Mouse (Mus musculus) kidney, postnatal 10 days (tissue): ENCODE measurements at regions not wholly inside any gene's neighbourhood (a gene's known extent, or its start where the extent isn't known, plus 50 kb on each side); places are given as distances from the start of the nearest gene placed in this dataset.

Experiments used
- DNase-seq: peaks from one replicate; pipeline ENCODE4 v3.0.0; 2021; ENCODE audit warnings: mixed read lengths

GRCm38 (mm10) chr19:53476768-53477547, 52.0 kb upstream of the Dusp5 start:
- DNase-seq: no peak

DNA sequence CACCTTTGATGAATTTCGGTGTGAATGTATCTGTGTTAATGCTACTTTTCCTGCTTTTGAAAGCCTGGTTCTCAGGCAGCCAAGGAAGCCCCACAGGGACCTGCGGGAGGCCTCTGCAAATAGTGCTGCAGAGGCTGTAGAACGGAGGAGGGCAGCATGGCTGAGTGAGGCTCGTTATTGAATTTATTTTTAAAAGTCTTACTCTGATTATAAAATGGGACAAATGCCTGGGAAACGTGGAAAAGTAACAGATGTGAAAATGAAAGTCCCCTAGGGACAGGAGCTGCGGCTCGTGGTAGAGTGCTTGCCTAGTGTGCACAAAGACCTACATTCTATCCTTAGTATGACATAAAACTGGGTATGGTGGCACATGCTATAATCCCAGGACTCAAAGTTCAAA, 59.7 kb upstream of the Dusp5 start:
- no peak for DNase-seq

DNA sequence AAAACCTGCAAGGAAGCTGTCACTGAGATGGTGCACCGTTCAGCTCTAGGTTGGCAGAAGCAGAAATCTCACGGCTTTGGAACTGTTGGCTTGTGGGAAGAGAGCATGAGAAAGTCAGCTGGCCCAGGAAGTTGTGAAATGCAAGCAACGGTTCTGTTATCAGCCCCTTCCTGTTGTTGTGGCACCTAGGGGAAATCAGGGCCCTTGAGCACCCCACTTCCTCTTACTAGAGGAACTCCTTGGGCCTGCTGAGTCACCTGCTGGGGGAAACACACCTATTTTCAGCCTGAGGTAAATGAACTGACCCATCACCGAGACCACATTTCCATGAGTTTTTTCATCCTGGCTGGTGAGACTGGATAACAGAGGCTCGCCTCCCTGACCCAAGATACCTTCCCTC, 64.2 kb upstream of the Dusp5 start:
- no peak for DNase-seq

DNA sequence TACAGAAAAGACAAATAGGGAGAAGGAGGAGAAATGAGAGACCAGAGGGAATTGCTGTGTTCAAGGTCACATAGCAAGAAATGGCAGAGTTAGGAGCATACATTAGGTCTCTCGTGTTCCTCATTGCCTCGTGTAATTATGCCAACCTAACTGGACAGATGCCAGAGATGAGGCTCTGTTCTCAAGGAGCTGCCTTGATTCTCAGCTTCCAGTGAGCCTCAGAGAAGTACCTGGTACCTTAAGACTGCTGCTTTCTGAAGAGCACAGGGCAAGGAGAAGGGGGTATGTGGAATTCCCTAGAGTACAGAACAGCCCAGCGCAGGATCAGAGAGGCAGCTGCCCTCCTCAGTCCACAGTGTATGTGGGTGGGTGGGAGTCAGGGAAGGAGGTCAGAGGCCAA, 64.8 kb upstream of the Dusp5 start:
- DNase-seq: no peak

GRCm38 (mm10) chr19:53461025-53462015, 67.6 kb upstream of the Dusp5 start:
- DNase-seq: no peak

- DNase-seq: no peak
Measured at GRCm38 (mm10) chr19:53460312-53461024, 68.4 kb upstream of the Dusp5 start.

- DNase-seq: no peak
Measured at GRCm38 (mm10) chr19:53459407-53459788, 69.0 kb upstream of the Smndc1 start.

- no peak for DNase-seq
Measured at GRCm38 (mm10) chr19:53458770-53459406, 68.5 kb upstream of the Smndc1 start.

GRCm38 (mm10) chr19:53456681-53457080, 66.3 kb upstream of the Smndc1 start:
- no peak for DNase-seq

GRCm38 (mm10) chr19:53454571-53454970, 64.2 kb upstream of the Smndc1 start:
- no peak for DNase-seq

DNA sequence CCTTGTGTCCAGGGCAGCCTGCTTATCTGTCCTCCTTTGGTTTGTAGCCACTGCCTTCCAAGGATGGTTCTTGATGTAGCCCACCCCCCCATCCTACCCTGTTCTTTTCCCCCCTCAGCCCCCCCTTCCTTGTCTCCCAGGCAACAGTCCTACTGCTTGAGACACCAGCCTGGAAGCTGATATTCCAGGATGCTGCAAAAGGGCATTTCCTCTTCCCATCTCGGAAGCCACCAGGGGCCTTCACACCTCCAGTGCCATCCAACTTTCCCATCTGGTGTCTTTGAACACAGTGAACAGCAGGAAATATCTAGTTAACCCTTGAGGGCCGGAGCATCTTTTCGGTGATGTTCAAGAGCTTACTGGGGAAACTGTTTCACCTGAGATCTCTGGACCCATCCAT, 63.7 kb upstream of the Smndc1 start:
- no peak for DNase-seq

- no peak for DNase-seq
Measured at GRCm38 (mm10) chr19:53453317-53453947, 63.1 kb upstream of the Smndc1 start.

DNA sequence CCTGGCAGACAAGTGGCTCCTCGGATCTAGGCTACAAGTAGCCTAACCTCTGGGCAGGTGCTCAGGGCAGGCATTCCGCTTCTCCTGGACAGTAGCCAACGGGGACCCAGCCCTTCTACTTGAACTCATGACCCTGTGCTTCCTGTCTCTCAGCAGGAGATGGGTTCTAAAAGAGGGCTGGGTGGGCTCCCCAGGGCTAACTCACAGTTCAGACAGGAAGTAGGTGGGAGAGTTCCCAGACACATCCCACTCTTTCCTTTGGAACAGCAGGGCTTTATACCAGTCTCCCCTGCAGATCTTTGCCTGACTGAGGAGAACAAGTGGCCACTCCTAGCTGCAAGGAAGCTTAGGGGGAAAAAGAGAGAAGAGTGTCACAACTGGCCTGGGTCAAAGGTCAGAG, 62.0 kb upstream of the Smndc1 start:
- DNase-seq: peak; percentile 45

- no peak for DNase-seq
Measured at GRCm38 (mm10) chr19:53451388-53451922, 61.1 kb upstream of the Smndc1 start.

DNA sequence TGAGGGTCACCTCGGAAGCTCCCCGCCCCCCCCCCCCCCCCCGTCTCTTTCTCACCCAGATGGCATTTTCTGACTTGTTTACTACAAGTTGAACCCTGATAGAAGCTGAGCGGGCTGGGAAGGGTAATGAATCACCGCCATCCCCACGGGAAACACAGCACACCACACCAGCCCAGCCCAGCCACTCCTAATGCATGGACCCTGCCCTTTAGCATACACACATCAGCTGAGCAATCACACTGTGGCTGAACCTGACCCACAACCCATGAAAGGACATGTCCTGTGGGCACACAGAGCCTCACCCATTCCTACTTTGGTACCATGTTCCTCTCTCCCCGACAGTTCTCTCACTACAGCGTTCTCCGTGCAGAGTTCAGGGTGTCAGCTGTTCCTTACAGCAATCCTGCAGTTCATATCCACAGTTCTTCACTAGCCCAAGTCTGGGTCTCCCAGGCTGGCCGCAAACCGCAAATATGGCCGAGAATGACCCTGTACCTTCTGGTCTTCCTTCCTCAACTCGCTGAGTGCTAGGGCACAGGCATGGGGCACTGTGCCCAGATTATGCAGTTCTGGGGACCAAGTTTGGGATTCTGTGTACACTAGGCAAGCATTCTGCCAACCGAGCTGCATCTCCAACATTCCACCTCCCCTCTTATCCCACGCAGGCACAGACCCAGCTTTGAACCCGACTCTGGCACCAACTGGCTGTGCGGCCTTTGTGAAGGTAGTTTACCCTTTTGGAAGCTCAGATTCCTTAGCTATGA, 60.4 kb upstream of the Smndc1 start:
- DNase-seq: no peak

DNA sequence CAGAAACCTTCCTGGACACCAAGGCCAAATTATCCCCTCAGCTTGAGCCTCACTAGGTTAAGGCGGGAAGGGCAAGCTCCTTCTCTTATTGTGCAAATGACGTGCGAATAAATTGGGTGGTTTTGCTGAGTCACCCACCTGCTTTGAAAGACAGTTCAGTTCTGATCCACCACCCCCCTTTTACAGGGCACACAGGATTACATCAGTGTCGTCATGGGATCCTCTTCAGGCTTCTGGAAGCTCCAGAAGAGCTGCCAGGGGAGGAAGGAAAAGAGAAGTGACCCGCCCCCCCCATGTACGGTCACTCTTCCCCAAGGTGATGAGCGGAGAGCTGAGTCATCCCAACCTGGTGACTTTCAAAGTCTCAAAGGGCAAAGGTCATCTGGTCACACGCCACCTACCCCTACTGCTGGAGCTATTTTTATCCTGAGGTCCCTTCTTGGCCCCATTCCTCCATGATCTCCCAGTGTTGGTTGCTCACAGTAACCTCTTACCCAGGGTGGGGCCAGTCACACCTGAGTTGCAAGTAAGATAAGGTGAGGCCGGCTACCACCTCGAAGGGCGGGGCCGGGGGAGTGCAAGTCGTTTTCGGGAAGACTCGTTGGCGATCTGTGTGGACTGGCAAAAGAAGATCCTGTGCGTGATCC, 58.9 kb upstream of the Smndc1 start:
- DNase-seq: no peak

- DNase-seq: no peak
Measured at GRCm38 (mm10) chr19:53448206-53448605, 57.8 kb upstream of the Smndc1 start.

GRCm38 (mm10) chr19:53447754-53448153, 57.4 kb upstream of the Smndc1 start:
- DNase-seq: peak; percentile 50

GRCm38 (mm10) chr19:53446216-53446615, 55.8 kb upstream of the Smndc1 start:
- no peak for DNase-seq

GRCm38 (mm10) chr19:53444646-53445045, 54.3 kb upstream of the Smndc1 start:
- no peak for DNase-seq
